Mouse (Mus musculus): ENCODE data around the gene Cdc37.

GRCm38 (mm10) chr9:21197981-21198380 lies 48.2 kb upstream of the Cdc37 start:
- TF ChIP-seq POLR2A (IDR thresholded peaks at IDR 0.05; ENCODE audit: borderline replicate concordance, control insufficient read depth, low read depth, low read length) (no peak), CTCF (IDR thresholded peaks at IDR 0.05; ENCODE audit: control insufficient read depth, insufficient read depth, low read length) (no peak)
